Comparison of ENCODE assay signal across 8 mouse cellular contexts in genomic region chr2:131159938-131160581, GRCm38 (mm10). TPM values are rescaled to one million over a fixed set of nuclear protein-coding genes. Genes with fewer than 3 reads are reported as not detected.
DNase-seq lines count a peak whose midpoint lies in the region; ATAC-seq and TF ChIP-seq lines count a peak whose summit lies in the region.

1700037H04Rik (minus strand) TSS chr2:131160081.

- peak within 1 kb of the TSS; percentile 85 for H3K9ac ChIP-seq in ES-E14 (ENCODE audit: insufficient read depth, low read depth, low read length, poor library complexity, severe bottlenecking)
- H3K9ac ChIP-seq in forebrain, embryonic 15.5 days (replicated peaks): peak within 1 kb of the TSS; percentile 78

- peaks cover 0 to 6% of the 10 kb centered on the region in 2 experiments; a peak in 1 of 4 replicates for H3K4me1 ChIP-seq in ES-E14 (ENCODE audit: control insufficient read depth in 2 of 2, insufficient read depth in 2 of 2, low read length in 2 of 2, poor library complexity in 1 of 2)
- H3K4me1 ChIP-seq in forebrain, embryonic 15.5 days: peaks cover 30% of the 10 kb centered on the region
- peaks cover 2% of the 10 kb centered on the region; the same call in 1 of the 2 replicates for H3K4me1 ChIP-seq in lung, adult 2 months (ENCODE audit: control insufficient read depth, insufficient read depth, low read length)

- DNase-seq in ES-E14 (ENCODE audit: low read depth, low spot score): peak; percentile 99
- DNase-seq in cerebellum, adult 11-12 months: peak; percentile 97
- peak; percentile 95 for DNase-seq in heart, postnatal 25 days (ENCODE audit: low spot score)
- peak; percentile 95 to 98 for DNase-seq in layer of hippocampus, adult 18-20 months (ENCODE audit: low spot score in 2 of 2)
- DNase-seq in lung, adult 2 months: peak; percentile 92
- DNase-seq in thymus, adult 18-20 months: peak; percentile 91 to 95

- no peaks in the 10 kb centered on the region for H3K27me3 ChIP-seq in forebrain, embryonic 15.5 days

- in situ Hi-C loops in ES-E14 (cut with MboI; ENCODE audit: low sequenced_read_pairs in 2 of 2, unreplicated experiment in 2 of 2): no loop called here

- H3K4me3 ChIP-seq in ES-E14 (ENCODE audit: insufficient read depth in 1 of 2, low read depth in 1 of 2, low read length in 2 of 2, poor library complexity in 1 of 2, severe bottlenecking in 1 of 2): peak within 1 kb of the TSS; percentile 80 to 82
- H3K4me3 ChIP-seq in forebrain, embryonic 15.5 days: peak within 1 kb of the TSS; percentile 70
- peak within 1 kb of the TSS; percentile 70 for H3K4me3 ChIP-seq in lung, adult 2 months (replicated peaks; ENCODE audit: extremely low read depth, low read depth, low read length)

- H3K9me3 ChIP-seq in ES-E14 (ENCODE audit: control insufficient read depth, insufficient read depth, low read depth, low read length): no peaks in the 10 kb centered on the region
- no peaks in the 10 kb centered on the region for H3K9me3 ChIP-seq in forebrain, embryonic 15.5 days

- under 1% methylated on average over 54 of the region's 54 CpGs for WGBS in forebrain, embryonic 15.5 days
- WGBS in lung, adult 2 months: under 1% methylated on average over 54 of the region's 54 CpGs

- intact Hi-C loops in heart, postnatal 25 days (cut with DNase I): loop anchor here (2.0 to 5.0 kb wide), 2 partner anchors 65 to 198 kb away; no protein-coding TSS in a partner anchor

- TF ChIP-seq CTCF in lung, adult 2 months (IDR thresholded peaks at IDR 0.05; ENCODE audit: insufficient read depth, low read length): no peak

- H3K36me3 ChIP-seq in ES-E14 (ENCODE audit: control insufficient read depth, insufficient read depth, low read length, poor library complexity, severe bottlenecking): no peaks in the 10 kb centered on the region; the same call in 1 of the 2 replicates
- no peaks in the 10 kb centered on the region for H3K36me3 ChIP-seq in forebrain, embryonic 15.5 days

- H3K27ac ChIP-seq in ES-E14 (ENCODE audit: insufficient read depth, low read depth, low read length, poor library complexity, severe bottlenecking): peak within 1 kb of the TSS; percentile 72
- H3K27ac ChIP-seq in forebrain, embryonic 15.5 days (replicated peaks): peak within 1 kb of the TSS; percentile 94

- H3K4me2 ChIP-seq in forebrain, embryonic 15.5 days (replicated peaks): peak within 1 kb of the TSS; percentile 60

- TF ChIP-seq POLR2A in lung, adult 2 months (IDR thresholded peaks at IDR 0.05; ENCODE audit: borderline replicate concordance, extremely low read depth, low read depth, low read length): peak; percentile 98

- peak; percentile 98 for ATAC-seq in forebrain, embryonic 15.5 days (replicated peaks)
- peak; percentile 98 for ATAC-seq in neutrophil, adult 5-6 weeks (ENCODE audit: extremely low read depth, insufficient number of reproducible peaks, low FRiP score, poor library complexity, severe bottlenecking)

TF ChIP-seq in ES-E14, 5 proteins besides CTCF, POLR2A, EP300 and RAD21:
- no peak for TF ChIP-seq ZC3H11A (IDR thresholded peaks at IDR 0.05; ENCODE audit: borderline replicate concordance, low read depth, low read length)
- TF ChIP-seq HCFC1 (IDR thresholded peaks at IDR 0.05; ENCODE audit: borderline replicate concordance, insufficient read depth, low read length): peak; percentile 30; the same call in 1 of the 2 replicates
- no peak; the same call in 1 of the 2 replicates for TF ChIP-seq CHD2 (IDR thresholded peaks at IDR 0.05; ENCODE audit: low read depth, low read length)

RNA-seq across cellular contexts. Expression of gene 1700037H04Rik, which starts in this region (rescaled TPM):
- 61.6 and 69.0 TPM in 2 replicates for total RNA-seq in ES-E14 (2012; rRNA removed)
- 88.7 and 95.4 TPM in 2 replicates for polyA plus RNA-seq in forebrain, embryonic 15.5 days (2015; fragmentation: Nextera tagmentation; extraction: Ambion mirVana)
- 10 to 100 TPM; 11.5 to 12.2 TPM for total RNA-seq in heart, postnatal 25 days (2021)
- total RNA-seq in layer of hippocampus, adult 18-20 months (2021): 10 to 100 TPM; 57.7 to 60.0 TPM
- polyA plus RNA-seq in lung, adult 2 months (2012; rRNA removed): 67.6 and 76.4 TPM in 2 replicates
- 10.1 and 11.3 TPM in 2 replicates for total RNA-seq in neutrophil, adult 5-6 weeks (2017)

Comparison
In these comparisons a context has a peak if more than half of its experiments do, and no peak if none do; other contexts are left out.
1. Peak in every context shown above with its lines: DNase-seq, ATAC-seq, H3K4me3 ChIP-seq and H3K27ac ChIP-seq.